Mouse (Mus musculus): Measurements from ENCODE around the gene Atp6v1f. TPM values are rescaled to one million over a fixed set of nuclear protein-coding genes. Genes with fewer than 3 reads are reported as not detected.

Gene Atp6v1f
- total and polyA plus RNA-seq, 3 experiments, result 312 to 349 TPM; not detected in 1

DNA sequence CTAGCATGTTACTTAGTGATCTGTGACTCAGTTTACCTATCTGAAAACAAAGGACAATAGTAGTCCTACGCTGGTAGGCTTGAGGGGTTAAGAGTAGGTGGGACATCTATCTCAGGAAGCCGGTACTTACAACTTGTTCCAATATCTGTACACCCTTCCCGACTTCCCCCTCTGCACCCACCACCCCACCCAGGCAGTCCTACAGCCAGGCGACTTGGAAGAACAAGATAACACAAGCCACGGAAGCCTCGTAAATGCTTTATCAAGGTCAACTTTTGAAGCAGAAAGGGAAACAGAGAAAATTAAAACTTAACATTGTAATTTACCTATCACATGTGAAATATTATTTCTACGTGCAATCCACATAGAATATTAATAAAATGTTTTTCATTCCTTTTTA lies 32.7 kb downstream of the Atp6v1f start:
- Histone ChIP-seq H3K79me2 (ENCODE audit: control insufficient read depth, insufficient read depth, low read length, poor library complexity) (no peaks in the 10 kb centered on the region), H3K9me3 (replicated peaks; ENCODE audit: insufficient read depth, low read length) (no peaks in the 10 kb centered on the region), H3K27ac (ENCODE audit: control insufficient read depth, low read depth, low read length) (peak overlapping the region; percentile 77), H3K27me3 (ENCODE audit: control insufficient read depth in 1 of 2, insufficient read depth in 2 of 2, low read length in 2 of 2) (no peaks in the 10 kb centered on the region), H3K4me3 (ENCODE audit: control insufficient read depth in 1 of 2, insufficient read depth in 1 of 2, low read depth in 2 of 2, low read length in 2 of 2) (peak overlapping the region in 1 of 2 experiments; percentile 24; a peak in 1 of 4 replicates), H3K9ac (ENCODE audit: control insufficient read depth, low read depth, low read length, poor library complexity, severe bottlenecking) (peak overlapping the region; percentile 14; the same call in 1 of the 2 replicates), H3K4me1 (ENCODE audit: control insufficient read depth in 1 of 2, insufficient read depth in 2 of 2, low read length in 2 of 2) (peaks cover 9 to 19% of the 10 kb centered on the region in 2 experiments), H3K36me3 (ENCODE audit: control insufficient read depth in 1 of 2, insufficient read depth in 2 of 2, low read length in 2 of 2) (peaks cover 0 to 17% of the 10 kb centered on the region in 2 experiments; a peak in 2 of 4 replicates)
- DNase-seq (ENCODE audit: low read depth, low spot score), result peak; percentile 83
- TF ChIP-seq NELFE (IDR thresholded peaks at IDR 0.05; ENCODE audit: low read depth, low read length) (no peak), UBTF (IDR thresholded peaks at IDR 0.05; ENCODE audit: borderline replicate concordance, insufficient read depth, low read depth, low read length) (no peak), TCF12 (IDR thresholded peaks at IDR 0.05; ENCODE audit: low read depth, low read length) (peak; percentile 87), NRF1 (IDR thresholded peaks at IDR 0.05; ENCODE audit: insufficient read depth, low read depth, low read length, poor library complexity, severe bottlenecking) (no peak), MAX (IDR thresholded peaks at IDR 0.05; ENCODE audit: low read length) (no peak), MYB (IDR thresholded peaks at IDR 0.05; ENCODE audit: low read depth, low read length) (no peak), ELF1 (IDR thresholded peaks at IDR 0.05; ENCODE audit: low read depth, low read length) (peak; percentile 45; the same call in 1 of the 2 replicates), HCFC1 (IDR thresholded peaks at IDR 0.05; ENCODE audit: low read depth, low read length) (no peak), TBP (IDR thresholded peaks at IDR 0.05; ENCODE audit: low read depth, low read length) (no peak), MAZ (IDR thresholded peaks at IDR 0.05; ENCODE audit: low read depth, low read length) (peak; percentile 90), CTCF (IDR thresholded peaks at IDR 0.05 in 2 of 3, conservative IDR thresholded peaks at IDR 0.05 in 1 of 3; ENCODE audit: control insufficient read depth in 1 of 3, insufficient read depth in 1 of 3, low read depth in 2 of 3, low read length in 3 of 3, poor library complexity in 1 of 3, severe bottlenecking in 1 of 3) (no peak), JUND (IDR thresholded peaks at IDR 0.05; ENCODE audit: low read depth, low read length) (no peak), CHD2 (IDR thresholded peaks at IDR 0.05; ENCODE audit: low read length) (no peak), POLR2A (IDR thresholded peaks at IDR 0.05; ENCODE audit: control insufficient read depth in 1 of 2, insufficient read depth in 1 of 2, low read depth in 1 of 2, low read length in 2 of 2, poor library complexity in 1 of 2) (no peak), MEF2A (IDR thresholded peaks at IDR 0.05; ENCODE audit: extremely low read depth, insufficient replicate concordance, low read depth, low read length, poor library complexity, severe bottlenecking) (no peak), GATA1 (IDR thresholded peaks at IDR 0.05; ENCODE audit: low read depth, low read length) (peak; percentile 87), SMC3 (IDR thresholded peaks at IDR 0.05; ENCODE audit: low read depth, low read length) (no peak), ZMIZ1 (IDR thresholded peaks at IDR 0.05; ENCODE audit: low read depth, low read length) (no peak), CHD1 (IDR thresholded peaks at IDR 0.05; ENCODE audit: low read depth, low read length) (0 out of 2 replicates have a peak, but pooled peaks have one; percentile 63), MXI1 (IDR thresholded peaks at IDR 0.05; ENCODE audit: low read depth, low read length) (no peak), USF1 (IDR thresholded peaks at IDR 0.05; ENCODE audit: low read depth, low read length) (no peak), GABPA (IDR thresholded peaks at IDR 0.05; ENCODE audit: low read depth, low read length) (no peak), ETS1 (IDR thresholded peaks at IDR 0.05; ENCODE audit: low read depth, low read length) (peak; percentile 76), RAD21 (IDR thresholded peaks at IDR 0.05; ENCODE audit: low read depth, low read length) (no peak), ZNF384 (IDR thresholded peaks at IDR 0.05; ENCODE audit: low read depth, low read length) (no peak), USF2 (IDR thresholded peaks at IDR 0.05; ENCODE audit: borderline replicate concordance in 1 of 2, insufficient read depth in 1 of 2, low read depth in 1 of 2, low read length in 2 of 2) (no peak), SIN3A (IDR thresholded peaks at IDR 0.05; ENCODE audit: low read length) (peak; percentile 71), POLR2AphosphoS2 (IDR thresholded peaks at IDR 0.05; ENCODE audit: low read length) (no peak), TAL1 (IDR thresholded peaks at IDR 0.05; ENCODE audit: low read length) (peak; percentile 63), RCOR1 (IDR thresholded peaks at IDR 0.05; ENCODE audit: low read depth, low read length) (peak; percentile 83), E2F4 (IDR thresholded peaks at IDR 0.05; ENCODE audit: borderline replicate concordance, low read depth, low read length) (no peak), MYC (IDR thresholded peaks at IDR 0.05; ENCODE audit: low read depth, low read length) (no peak), KAT2A (conservative IDR thresholded peaks at IDR 0.05; ENCODE audit: low read depth, low read length) (0 out of 2 replicates have a peak, but pooled peaks have one; percentile 20), ZKSCAN1 (IDR thresholded peaks at IDR 0.05; ENCODE audit: low read depth, low read length) (no peak), BHLHE40 (IDR thresholded peaks at IDR 0.05; ENCODE audit: borderline replicate concordance, low read depth, low read length) (0 out of 2 replicates have a peak, but pooled peaks have one; percentile 37), ZC3H11A (IDR thresholded peaks at IDR 0.05; ENCODE audit: low read depth, low read length) (no peak), EP300 (IDR thresholded peaks at IDR 0.05; ENCODE audit: low read depth in 1 of 2, low read length in 2 of 2) (peak; percentile 88 to 89), MAFK (IDR thresholded peaks at IDR 0.05; ENCODE audit: borderline replicate concordance, low read depth, low read length) (no peak)
